Comparison of ENCODE assay signal across 25 mouse cellular contexts in the genomic region with DNA sequence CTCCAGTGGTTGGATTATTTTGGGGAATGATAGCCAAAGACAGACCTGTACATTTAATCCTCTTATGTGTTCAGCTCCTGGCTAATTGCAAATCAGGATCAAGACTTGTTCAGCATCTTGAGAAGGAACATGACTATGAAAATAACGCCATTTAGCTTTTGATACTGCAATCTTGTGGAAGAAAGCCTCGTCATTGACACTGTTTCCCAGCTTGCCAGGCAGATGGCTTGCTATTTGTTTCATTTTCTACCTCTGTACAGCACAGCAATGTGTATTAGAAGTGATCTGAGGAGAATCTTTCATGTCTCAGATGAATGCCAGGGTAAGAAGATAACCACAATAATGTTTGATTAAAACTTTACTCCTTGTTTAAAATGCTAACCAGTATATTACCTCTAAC.
"Had no signal": no experiment of that assay in that cellular context is flagged by ENCODE, and none has a peak within 500 bp of the region (broad histone marks: within the 10 kb centered on the region; RNA-seq: fewer than 3 reads in every experiment).

No protein-coding gene starts in this region.

- H3K4me2 ChIP-seq: limb, embryonic 13.5 days; liver, embryonic 12.5 days; liver, embryonic 15.5 days; lung, embryonic 15.5 days; neural tube, embryonic 12.5 days; neural tube, embryonic 15.5 days had no signal

- H3K36me3 ChIP-seq: limb, embryonic 10.5 days; limb, embryonic 13.5 days; liver, embryonic 12.5 days; liver, embryonic 15.5 days; lung, embryonic 15.5 days; midbrain, embryonic 10.5 days; neural tube, embryonic 12.5 days; neural tube, embryonic 15.5 days had no signal

- H3K27ac ChIP-seq: limb, embryonic 10.5 days; limb, embryonic 13.5 days; liver, embryonic 12.5 days; liver, embryonic 15.5 days; lung, embryonic 15.5 days; midbrain, embryonic 10.5 days; neural tube, embryonic 12.5 days; neural tube, embryonic 15.5 days; stomach, postnatal 0 days had no signal

- H3K27me3 ChIP-seq: limb, embryonic 13.5 days; liver, embryonic 12.5 days; liver, embryonic 15.5 days; lung, embryonic 15.5 days; megakaryocyte, embryonic 14.5 days; neural tube, embryonic 12.5 days; neural tube, embryonic 15.5 days had no signal

- ATAC-seq: liver, embryonic 12.5 days had no signal

- H3K9me3 ChIP-seq: limb, embryonic 10.5 days; limb, embryonic 13.5 days; liver, embryonic 12.5 days; liver, embryonic 15.5 days; lung, embryonic 15.5 days; megakaryocyte, embryonic 14.5 days; midbrain, embryonic 10.5 days; neural tube, embryonic 12.5 days; neural tube, embryonic 15.5 days had no signal

- H3K9ac ChIP-seq: limb, embryonic 13.5 days; liver, embryonic 12.5 days; liver, embryonic 15.5 days; lung, embryonic 15.5 days; neural tube, embryonic 12.5 days; neural tube, embryonic 15.5 days had no signal

- H3K4me1 ChIP-seq: limb, embryonic 13.5 days; liver, embryonic 12.5 days; liver, embryonic 15.5 days; lung, embryonic 15.5 days; megakaryocyte, embryonic 14.5 days; midbrain, embryonic 10.5 days; neural tube, embryonic 12.5 days; neural tube, embryonic 15.5 days had no signal

- H3K4me3 ChIP-seq: limb, embryonic 10.5 days; limb, embryonic 13.5 days; liver, embryonic 12.5 days; liver, embryonic 15.5 days; lung, embryonic 15.5 days; megakaryocyte, embryonic 14.5 days; midbrain, embryonic 10.5 days; neural tube, embryonic 12.5 days; neural tube, embryonic 15.5 days had no signal

- DNase-seq: kidney, adult 11 months; kidney, adult 9 months; kidney, postnatal 14 days; kidney, postnatal 4 days; liver; lung, adult 18-20 months; lung, postnatal 10 days; lung, postnatal 36 days; midbrain, embryonic 14.5 days; right cerebral cortex, adult 18-20 months; right cerebral cortex, postnatal 14 days; right cerebral cortex, postnatal 4 days; thymus, adult 2 months; thymus, postnatal 14 days; thymus, postnatal 4 days had no signal
